Comparison of ENCODE assay signal across 8 mouse cellular contexts in the genomic region with DNA sequence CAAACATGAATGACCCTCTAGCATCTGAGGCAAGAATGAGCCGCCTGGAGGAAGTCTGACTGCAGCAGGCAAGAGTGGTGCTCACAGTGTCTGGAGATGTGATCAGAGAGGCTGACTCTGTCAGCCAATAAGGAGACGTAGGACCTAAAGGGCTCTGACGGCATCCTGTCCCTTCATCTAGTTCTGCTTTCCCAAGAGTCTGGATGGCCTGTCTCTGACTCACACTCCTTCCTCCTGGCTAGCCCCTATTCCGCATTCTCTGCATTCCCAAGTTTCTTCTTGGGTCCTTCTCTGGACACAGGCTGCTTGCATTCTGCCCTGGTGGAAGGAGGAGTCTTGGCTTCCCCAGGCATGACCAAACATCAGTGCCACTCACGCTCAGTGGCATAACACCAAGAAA. TPM values are rescaled to one million over a fixed set of nuclear protein-coding genes. Genes with fewer than 3 reads are reported as not detected.
DNase-seq lines count a peak whose midpoint lies in the region; ATAC-seq and TF ChIP-seq lines count a peak whose summit lies in the region.
"Had no signal": no experiment of that assay in that cellular context is flagged by ENCODE, and none has a peak within 500 bp of the region (broad histone marks: within the 10 kb centered on the region; RNA-seq: fewer than 3 reads in every experiment).

No protein-coding gene starts in this region.

- POLR2A ChIA-PET in Patski (lab: Charles Lee), result interaction anchor here (1.0 to 2.2 kb wide), 4 partner anchors 9 to 25 kb away, joined by 3 to 9 read pairs (median 4); no protein-coding TSS in a partner anchor

- peak; percentile 97 for DNase-seq in Patski (ENCODE audit: low read depth, low spot score)
- DNase-seq in embryo, embryonic 11 days, result peak; percentile 12
- DNase-seq in lung, postnatal 10 days, result peak; percentile 78
- DNase-seq in forebrain, postnatal 0 days, result no peak
- no peak for DNase-seq in neural tube, embryonic 10.5 days (ENCODE audit: extremely low spot score, low spot score)

- no peaks in the 10 kb centered on the region for H3K27me3 ChIP-seq in Patski
- H3K27me3 ChIP-seq in intestine, postnatal 0 days (replicated peaks; ENCODE audit: control insufficient read depth, insufficient read depth, low read length), result no peaks in the 10 kb centered on the region
- no peaks in the 10 kb centered on the region for H3K27me3 ChIP-seq in forebrain, postnatal 0 days (ENCODE audit: insufficient read depth, low read length)

- no peaks in the 10 kb centered on the region for H3K36me3 ChIP-seq in intestine, postnatal 0 days (ENCODE audit: control insufficient read depth, insufficient read depth)
- H3K36me3 ChIP-seq in forebrain, postnatal 0 days (ENCODE audit: insufficient read depth), result no peaks in the 10 kb centered on the region
- H3K36me3 ChIP-seq: midbrain, embryonic 10.5 days had no signal

- H3K27ac ChIP-seq in intestine, postnatal 0 days (ENCODE audit: low read depth, low read length), result no peak overlapping the region
- no peak overlapping the region for H3K27ac ChIP-seq in forebrain, postnatal 0 days (ENCODE audit: low read depth, low read length)
- H3K27ac ChIP-seq: midbrain, embryonic 10.5 days had no signal

- H3K4me3 ChIP-seq in intestine, postnatal 0 days (ENCODE audit: low read depth, low read length), result no peak overlapping the region
- no peak overlapping the region for H3K4me3 ChIP-seq in forebrain, postnatal 0 days (ENCODE audit: low read depth, low read length)
- H3K4me3 ChIP-seq: midbrain, embryonic 10.5 days had no signal

- 43% methylated on average over 5 of the region's 5 CpGs for WGBS in intestine, postnatal 0 days
- WGBS in forebrain, postnatal 0 days, result 67% methylated on average over 5 of the region's 5 CpGs

- no peak for TF ChIP-seq CTCF in Patski (IDR thresholded peaks at IDR 0.05)
- no peak for TF ChIP-seq CTCF in intestine, postnatal 0 days (IDR thresholded peaks at IDR 0.05; ENCODE audit: low read depth)
- TF ChIP-seq CTCF in forebrain, postnatal 0 days (IDR thresholded peaks at IDR 0.05; ENCODE audit: low read depth), result no peak

- peak; percentile 85 for ATAC-seq in Patski
- ATAC-seq in intestine, postnatal 0 days, result 0 out of 2 replicates have a peak, but pooled peaks have one; percentile 22
- no peak for ATAC-seq in erythroid progenitor cell, adult 5-6 weeks (replicated peaks; ENCODE audit: low FRiP score, poor library complexity, severe bottlenecking)
- no peak for ATAC-seq in forebrain, postnatal 0 days

- H3K4me1 ChIP-seq in intestine, postnatal 0 days (replicated peaks; ENCODE audit: control insufficient read depth, insufficient read depth, low read length), result no peaks in the 10 kb centered on the region
- H3K4me1 ChIP-seq in forebrain, postnatal 0 days (ENCODE audit: insufficient read depth), result no peaks in the 10 kb centered on the region

- H3K9ac ChIP-seq in intestine, postnatal 0 days (ENCODE audit: low read depth, low read length), result no peak overlapping the region
- no peak overlapping the region for H3K9ac ChIP-seq in forebrain, postnatal 0 days

- no peak overlapping the region for H3K4me2 ChIP-seq in intestine, postnatal 0 days (replicated peaks; ENCODE audit: low read depth)
- H3K4me2 ChIP-seq in forebrain, postnatal 0 days (ENCODE audit: low read depth), result no peak overlapping the region

- CTCF ChIA-PET in Patski (lab: Charles Lee), result interaction anchor here (0.8 to 1.3 kb wide), 3 partner anchors 14 to 23 kb away, joined by 3 to 4 read pairs (median 3); no protein-coding TSS in a partner anchor

- H3K9me3 ChIP-seq in intestine, postnatal 0 days (ENCODE audit: control insufficient read depth), result no peaks in the 10 kb centered on the region
- H3K9me3 ChIP-seq in forebrain, postnatal 0 days (ENCODE audit: low read length), result no peaks in the 10 kb centered on the region
- H3K9me3 ChIP-seq: midbrain, embryonic 10.5 days had no signal

- in situ Hi-C loops in Patski (cut with MboI; ENCODE audit: low pct_unique_long_range_greater_than_20kb), result loop anchor here (25.0 kb wide), 1 partner anchor 1368 kb away; no protein-coding TSS in a partner anchor

RNA-seq across cellular contexts. Expression of gene Serpine1, which starts 7.8 kb away (rescaled TPM):
- 151 TPM for polyA plus RNA-seq in Patski (2021)
- 0.20 and 0.22 TPM in 2 replicates for polyA plus RNA-seq in intestine, postnatal 0 days (2015; fragmentation: Nextera tagmentation; extraction: Ambion mirVana)
- total RNA-seq in erythroid progenitor cell, adult 5-6 weeks (2015; ENCODE audit: low replicate concordance), result not detected in 2 replicates
- not detected in 2 replicates for total RNA-seq in erythroid progenitor cell, adult 5-6 weeks (2017; ENCODE audit: low replicate concordance)
- 1.2 and 3.1 TPM in 2 replicates for total RNA-seq in forebrain, postnatal 0 days (2014; rRNA removed)
- polyA plus RNA-seq in forebrain, postnatal 0 days (2015; fragmentation: Nextera tagmentation; extraction: Ambion mirVana), result 0.06 and 0.28 TPM in 2 replicates

RNA-seq across cellular contexts. Expression of gene Ap1s1, which starts 33.9 kb away (rescaled TPM):
- polyA plus RNA-seq in Patski (2021), result 240 TPM
- 229 and 232 TPM in 2 replicates for polyA plus RNA-seq in intestine, postnatal 0 days (2015; fragmentation: Nextera tagmentation; extraction: Ambion mirVana)
- total RNA-seq in erythroid progenitor cell, adult 5-6 weeks (2015; ENCODE audit: low replicate concordance), result 6.5 and 8.4 TPM in 2 replicates
- 18.7 and 26.5 TPM in 2 replicates for total RNA-seq in erythroid progenitor cell, adult 5-6 weeks (2017; ENCODE audit: low replicate concordance)
- total RNA-seq in forebrain, postnatal 0 days (2014; rRNA removed), result 105 and 144 TPM in 2 replicates
- 335 and 346 TPM in 2 replicates for polyA plus RNA-seq in forebrain, postnatal 0 days (2015; fragmentation: Nextera tagmentation; extraction: Ambion mirVana)

RNA-seq across cellular contexts. Expression of gene Trim56, which starts 36.2 kb away (rescaled TPM):
- polyA plus RNA-seq in Patski (2021), result 35.6 TPM
- 7.3 and 7.7 TPM in 2 replicates for polyA plus RNA-seq in intestine, postnatal 0 days (2015; fragmentation: Nextera tagmentation; extraction: Ambion mirVana)
- 70.6 and 76.3 TPM in 2 replicates for total RNA-seq in erythroid progenitor cell, adult 5-6 weeks (2015; ENCODE audit: low replicate concordance)
- total RNA-seq in erythroid progenitor cell, adult 5-6 weeks (2017; ENCODE audit: low replicate concordance), result 89.0 and 113 TPM in 2 replicates
- total RNA-seq in forebrain, postnatal 0 days (2014; rRNA removed), result 4.0 and 5.7 TPM in 2 replicates
- polyA plus RNA-seq in forebrain, postnatal 0 days (2015; fragmentation: Nextera tagmentation; extraction: Ambion mirVana), result 1.1 and 2.3 TPM in 2 replicates

RNA-seq across cellular contexts. Expression of gene Vgf, which starts 53.7 kb away (rescaled TPM):
- 0.89 TPM for polyA plus RNA-seq in Patski (2021)
- 1.3 and 1.6 TPM in 2 replicates for polyA plus RNA-seq in intestine, postnatal 0 days (2015; fragmentation: Nextera tagmentation; extraction: Ambion mirVana)
- total RNA-seq in erythroid progenitor cell, adult 5-6 weeks (2015; ENCODE audit: low replicate concordance), result not detected in 2 replicates
- not detected in 2 replicates for total RNA-seq in erythroid progenitor cell, adult 5-6 weeks (2017; ENCODE audit: low replicate concordance)
- 82.7 and 116 TPM in 2 replicates for total RNA-seq in forebrain, postnatal 0 days (2014; rRNA removed)
- 26.7 and 40.0 TPM in 2 replicates for polyA plus RNA-seq in forebrain, postnatal 0 days (2015; fragmentation: Nextera tagmentation; extraction: Ambion mirVana)

Comparison
In these comparisons a context has a peak if more than half of its experiments do, and no peak if none do; other contexts are left out.
1. ATAC-seq: peak in Patski (single experiment) and intestine, postnatal 0 days (single experiment); none in erythroid progenitor cell, adult 5-6 weeks (single experiment) and forebrain, postnatal 0 days (single experiment).
2. DNase-seq: peak in Patski (single experiment), embryo, embryonic 11 days (single experiment) and lung, postnatal 10 days (single experiment); none in forebrain, postnatal 0 days (single experiment) and neural tube, embryonic 10.5 days (single experiment).
3. RNA of gene Serpine1, which starts 7.8 kb away (polyA plus RNA-seq): 151 TPM in Patski (single experiment); 0.06 to 0.28 TPM in forebrain, postnatal 0 days and 0.20 to 0.22 TPM in intestine, postnatal 0 days; every median in the first group is over 100 times any median in the second.